Mouse (Mus musculus) embryonic facial prominence, embryonic 14.5 days (tissue): ENCODE measurements around the gene Tns1. TPM values are rescaled to one million over a fixed set of nuclear protein-coding genes. Genes with fewer than 3 reads are reported as not detected.
A peak's percentile ranks its signal among the peaks of the same experiment; 100 is the strongest.

Experiments used
- ATAC-seq: fragments of 200-750 bp; cut with Nextera tagmentation; 2 replicates; pipeline ENCODE4 v1.8.0; 2017; ENCODE audit warnings: low read depth, moderate number of reproducible peaks, moderate TSS enrichment
- DNase-seq: peaks from one replicate; pipeline ENCODE4 v3.0.0-alpha.2; 2015; ENCODE audit warnings: low spot score
- H3K27ac ChIP-seq: fragments of 300-500 bp; sonication (generic); replicated peaks from 2 replicates; pipeline ENCODE4 v1.5.1; 2014; ENCODE audit warnings: low read depth, mild to moderate bottlenecking, low read length, moderate library complexity
- H3K27me3 ChIP-seq: fragments of 300-500 bp; sonication (generic); replicated peaks from 2 replicates; pipeline ENCODE4 v1.6.1; 2014; ENCODE audit warnings: low read length; ENCODE audit not compliant: control insufficient read depth, insufficient read depth
- H3K36me3 ChIP-seq: fragments of 300-500 bp; sonication (generic); 2 replicates; pipeline ENCODE4 v1.6.1; 2014; ENCODE audit warnings: low read length, mixed read lengths; ENCODE audit not compliant: control insufficient read depth, insufficient read depth
- H3K4me1 ChIP-seq: fragments of 300-500 bp; sonication (generic); 2 replicates; pipeline ENCODE4 v1.6.1; 2014; ENCODE audit warnings: antibody characterized with exemption, low read length; ENCODE audit not compliant: control insufficient read depth, insufficient read depth
- H3K4me2 ChIP-seq: fragments of 300-500 bp; sonication (generic); 2 replicates; pipeline ENCODE4 v1.6.1; 2014; ENCODE audit warnings: low read depth, mild to moderate bottlenecking, low read length, moderate library complexity, mixed read lengths
- H3K4me3 ChIP-seq: fragments of 300-500 bp; sonication (generic); 2 replicates; pipeline ENCODE4 v1.5.1; 2014; ENCODE audit warnings: low read depth, mild to moderate bottlenecking, low read length
- H3K9ac ChIP-seq: fragments of 300-500 bp; sonication (generic); 2 replicates; pipeline ENCODE4 v1.6.1; 2014; ENCODE audit warnings: low read depth, mild to moderate bottlenecking, low read length, moderate library complexity, mixed read lengths
- H3K9me3 ChIP-seq: fragments of 300-500 bp; sonication (generic); 2 replicates; pipeline ENCODE4 v1.6.1; 2016; ENCODE audit warnings: low read length; ENCODE audit not compliant: control insufficient read depth
- WGBS: fragments of 180-500 bp; shearing (Covaris S2); extraction: QIAGEN DNeasy Blood & Tissue Kit; methylation state at CpG from one replicate; pipeline ENCODE4 v1.1.7; 2014; 5-methylcytosine and 5-hydroxymethylcytosine counted together
- polyA plus RNA-seq: library from polyadenylated mRNA; unstranded; fragments of >200 nt; fragmentation: Nextera tagmentation; extraction: Ambion mirVana; gene quantifications from 2 replicates; pipeline ENCODE4 v1.2.1, GENCODE M21; 2014

Tns1 gene
- polyA plus RNA-seq, 1 experiment from 2014 or later: 58.5 TPM

DNA sequence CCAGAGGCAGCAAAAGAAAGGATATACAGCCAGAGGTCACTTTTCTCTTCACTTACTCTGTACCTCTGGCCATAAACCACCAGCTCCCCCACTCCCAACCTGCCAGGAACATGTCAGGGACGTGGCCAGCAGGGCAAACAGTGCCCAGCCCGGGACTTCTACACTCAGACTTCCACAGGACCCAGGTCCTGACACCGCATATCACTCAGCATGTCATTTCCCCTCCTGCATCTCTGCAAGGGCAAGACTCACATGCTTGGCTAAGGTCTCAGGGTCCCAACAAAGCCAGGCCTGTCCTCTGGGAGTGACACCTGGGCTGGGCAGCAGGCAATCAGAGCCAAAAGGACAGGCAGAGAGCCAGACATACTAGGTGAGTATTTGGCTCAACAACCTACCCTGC, 11.2 kb downstream of the Tns1 start:
- Histone ChIP-seq H3K9me3 (no peaks in the 10 kb centered on the region), H3K27ac (no peak overlapping the region), H3K36me3 (no peaks in the 10 kb centered on the region), H3K4me3 (no peak overlapping the region), H3K9ac (no peak overlapping the region), H3K27me3 (no peaks in the 10 kb centered on the region), H3K4me1 (peaks cover 9% of the 10 kb centered on the region; the same call in 1 of the 2 replicates), H3K4me2 (no peak overlapping the region)
- ATAC-seq (no peak), DNase-seq (no peak)
- 50% methylated on average over 3 of the region's 3 CpGs for WGBS

DNA sequence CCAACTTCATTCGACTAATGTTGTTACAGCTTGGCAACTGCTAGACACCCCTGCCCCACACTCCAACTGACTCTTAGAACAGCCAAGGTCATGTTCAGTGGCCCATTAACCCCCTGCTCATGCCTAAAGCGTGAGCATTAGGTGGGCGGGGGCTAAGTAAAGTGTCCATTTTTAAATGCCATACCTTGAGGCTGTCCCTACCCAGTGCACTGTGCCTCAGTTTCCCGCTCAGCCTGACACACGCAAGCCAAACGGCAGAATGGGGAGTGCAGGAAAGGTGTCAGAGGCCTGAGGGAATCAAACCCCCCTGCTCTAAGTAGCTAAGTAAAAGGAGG, 12.6 kb downstream of the Tns1 start:
- no peaks in the 10 kb centered on the region for H3K36me3 ChIP-seq
- no peak overlapping the region for H3K4me2 ChIP-seq
- DNase-seq: no peak
- peaks cover 9% of the 10 kb centered on the region; the same call in 1 of the 2 replicates for H3K4me1 ChIP-seq
- no peak overlapping the region for H3K4me3 ChIP-seq
- no peak overlapping the region for H3K27ac ChIP-seq
- WGBS: 38% methylated on average over 6 of the region's 6 CpGs
- no peak overlapping the region for H3K9ac ChIP-seq
- ATAC-seq: no peak; the same call in 1 of the 2 replicates
- no peaks in the 10 kb centered on the region for H3K27me3 ChIP-seq
- no peaks in the 10 kb centered on the region for H3K9me3 ChIP-seq

- H3K36me3 ChIP-seq: no peaks in the 10 kb centered on the region
- no peak overlapping the region for H3K4me3 ChIP-seq
- no peak overlapping the region for H3K27ac ChIP-seq
- H3K9me3 ChIP-seq: no peaks in the 10 kb centered on the region
- 8% methylated on average over 8 of the region's 8 CpGs for WGBS
- no peaks in the 10 kb centered on the region for H3K27me3 ChIP-seq
- H3K4me2 ChIP-seq: no peak overlapping the region
- DNase-seq (peak; percentile 72), ATAC-seq (peak; percentile 81)
- no peak overlapping the region for H3K9ac ChIP-seq
- H3K4me1 ChIP-seq: peaks cover 9% of the 10 kb centered on the region; the same call in 1 of the 2 replicates
These were observed 13.1 kb downstream of the Tns1 start for GRCm38 (mm10) chr1:74110932-74111695.

DNA sequence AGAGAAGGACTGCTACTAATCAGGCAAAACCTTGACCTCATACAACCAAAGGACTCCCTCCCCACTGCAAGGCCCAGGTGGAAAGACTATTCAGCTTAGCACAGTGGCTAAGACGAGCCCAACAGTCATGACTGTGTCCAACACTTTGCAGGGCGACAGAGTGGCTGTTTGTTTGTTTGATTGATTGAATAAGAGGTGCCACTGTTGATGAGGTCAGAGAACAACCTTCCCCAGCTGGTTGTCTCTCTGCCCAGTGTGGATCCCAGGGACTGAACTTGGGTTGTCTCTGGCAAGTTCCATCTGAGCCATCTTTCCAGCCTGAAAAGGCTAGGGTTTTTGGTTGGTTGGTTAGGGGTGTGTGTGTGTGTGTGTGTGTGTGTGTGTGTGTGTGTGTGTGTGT, 14.6 kb downstream of the Tns1 start:
- Histone ChIP-seq H3K4me1 (peaks cover 9% of the 10 kb centered on the region; the same call in 1 of the 2 replicates), H3K36me3 (no peaks in the 10 kb centered on the region), H3K27me3 (no peaks in the 10 kb centered on the region), H3K27ac (no peak overlapping the region), H3K4me2 (no peak overlapping the region), H3K9me3 (no peaks in the 10 kb centered on the region), H3K4me3 (no peak overlapping the region), H3K9ac (no peak overlapping the region)
- 52% methylated on average over 2 of the region's 2 CpGs for WGBS
- DNase-seq: no peak
- ATAC-seq: no peak

- Histone ChIP-seq H3K4me2 (no peak overlapping the region), H3K9ac (no peak overlapping the region), H3K4me1 (peaks cover 20% of the 10 kb centered on the region), H3K4me3 (no peak overlapping the region), H3K36me3 (no peaks in the 10 kb centered on the region), H3K27ac (no peak overlapping the region), H3K9me3 (no peaks in the 10 kb centered on the region), H3K27me3 (no peaks in the 10 kb centered on the region)
- DNase-seq (no peak), ATAC-seq (no peak)
- WGBS: 82% methylated on average over 3 of the region's 5 CpGs
These were observed 16.2 kb downstream of the Tns1 start for GRCm38 (mm10) chr1:74107931-74108618.

DNA sequence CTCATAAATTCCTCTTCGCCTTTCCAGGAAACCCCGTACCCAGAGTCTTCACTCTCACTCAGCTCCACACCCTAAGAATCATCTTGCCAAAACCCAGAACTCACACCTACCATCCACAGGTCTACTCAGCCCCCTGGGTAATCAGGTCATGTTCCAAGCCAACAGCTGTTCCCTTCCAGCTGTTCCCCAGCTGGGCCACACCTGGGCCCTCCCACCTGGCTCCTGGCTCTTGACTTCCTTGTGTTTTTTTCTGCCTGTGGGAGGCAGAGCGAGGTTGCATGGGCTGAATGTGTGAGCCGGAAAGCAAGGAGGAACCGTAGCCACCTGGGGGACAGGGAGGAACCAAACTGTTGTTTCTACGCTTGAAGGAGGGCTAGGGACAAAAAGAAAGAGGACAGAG, 18.0 kb downstream of the Tns1 start:
- no peaks in the 10 kb centered on the region for H3K27me3 ChIP-seq
- H3K27ac ChIP-seq: no peak overlapping the region
- H3K4me1 ChIP-seq: peaks cover 15% of the 10 kb centered on the region
- DNase-seq (no peak), ATAC-seq (no peak)
- 70% methylated on average over 6 of the region's 6 CpGs for WGBS
- H3K36me3 ChIP-seq: no peaks in the 10 kb centered on the region
- no peak overlapping the region for H3K4me2 ChIP-seq
- H3K9ac ChIP-seq: no peak overlapping the region
- no peaks in the 10 kb centered on the region for H3K9me3 ChIP-seq
- no peak overlapping the region for H3K4me3 ChIP-seq

GRCm38 (mm10) chr1:74105660-74106059, 18.6 kb downstream of the Tns1 start:
- ATAC-seq (no peak), DNase-seq (no peak)
- H3K36me3 ChIP-seq: no peaks in the 10 kb centered on the region
- WGBS: 84% methylated on average over 4 of the region's 4 CpGs
- H3K4me2 ChIP-seq: no peak overlapping the region
- H3K9ac ChIP-seq: no peak overlapping the region
- H3K4me3 ChIP-seq: no peak overlapping the region
- no peak overlapping the region for H3K27ac ChIP-seq
- no peaks in the 10 kb centered on the region for H3K27me3 ChIP-seq
- H3K4me1 ChIP-seq: peaks cover 12% of the 10 kb centered on the region
- H3K9me3 ChIP-seq: no peaks in the 10 kb centered on the region

- no peak overlapping the region for H3K27ac ChIP-seq
- H3K4me2 ChIP-seq: no peak overlapping the region
- no peaks in the 10 kb centered on the region for H3K9me3 ChIP-seq
- H3K4me3 ChIP-seq: no peak overlapping the region
- ATAC-seq: peak; percentile 35; the same call in 1 of the 2 replicates
- 19% methylated on average over 6 of the region's 6 CpGs for WGBS
- DNase-seq: peak; percentile 44
- peaks cover 26% of the 10 kb centered on the region for H3K4me1 ChIP-seq
- no peaks in the 10 kb centered on the region for H3K36me3 ChIP-seq
- H3K27me3 ChIP-seq: no peaks in the 10 kb centered on the region
- 0 out of 2 replicates have a peak overlapping the region, but pooled peaks have one; percentile 1 for H3K9ac ChIP-seq
These were observed 20.4 kb downstream of the Tns1 start for GRCm38 (mm10) chr1:74103654-74104353.
